Mouse (Mus musculus) heart, embryonic 13.5 days (tissue): ENCODE results near the gene Bmper. TPM values are rescaled to one million over a fixed set of nuclear protein-coding genes. Genes with fewer than 3 reads are reported as not detected.
A peak's percentile ranks its signal among the peaks of the same experiment; 100 is the strongest.

Experiments
- ATAC-seq: fragments of 200-750 bp; cut with Nextera tagmentation; 2 replicates; pipeline ENCODE4 v1.8.0; 2017; ENCODE audit warnings: moderate TSS enrichment; ENCODE audit not compliant: insufficient number of reproducible peaks, low FRiP score, low TSS enrichment; ENCODE audit errors: extremely low read depth
- H3K27ac ChIP-seq: fragments of 300-500 bp; sonication (generic); replicated peaks from 2 replicates; pipeline ENCODE4 v1.5.1; 2015; ENCODE audit warnings: moderate library complexity, mild to moderate bottlenecking, inconsistent platforms
- H3K27me3 ChIP-seq: fragments of 300-500 bp; sonication (generic); replicated peaks from 2 replicates; pipeline ENCODE4 v1.6.1; 2015; ENCODE audit warnings: mild to moderate bottlenecking, inconsistent platforms
- H3K36me3 ChIP-seq: fragments of 300-500 bp; sonication (generic); 2 replicates; pipeline ENCODE4 v1.6.1; 2015; ENCODE audit warnings: mild to moderate bottlenecking, inconsistent platforms
- H3K4me1 ChIP-seq: fragments of 300-500 bp; sonication (generic); 2 replicates; pipeline ENCODE4 v1.6.1; 2015; ENCODE audit warnings: inconsistent platforms
- H3K4me2 ChIP-seq: fragments of 300-500 bp; sonication (generic); 2 replicates; pipeline ENCODE4 v1.6.1; 2015; ENCODE audit warnings: inconsistent platforms, mild to moderate bottlenecking, moderate library complexity
- H3K4me3 ChIP-seq: fragments of 300-500 bp; sonication (generic); 2 replicates; pipeline ENCODE4 v1.5.1; 2015; ENCODE audit warnings: moderate library complexity, mild to moderate bottlenecking, inconsistent platforms
- H3K9ac ChIP-seq: fragments of 300-500 bp; sonication (generic); 2 replicates; pipeline ENCODE4 v1.6.1; 2015; ENCODE audit warnings: inconsistent platforms, mild to moderate bottlenecking, moderate library complexity
- H3K9me3 ChIP-seq: fragments of 300-500 bp; sonication (generic); 2 replicates; pipeline ENCODE4 v1.6.1; 2016; ENCODE audit warnings: inconsistent platforms
- WGBS: fragments of 180-500 bp; shearing (Covaris S2); methylation state at CpG from one replicate; pipeline ENCODE4 v1.1.7; 2015; ENCODE audit warnings: mixed read lengths; 5-methylcytosine and 5-hydroxymethylcytosine counted together
- polyA plus RNA-seq: library from polyadenylated mRNA; unstranded; fragments of >200 nt; fragmentation: Nextera tagmentation; extraction: Ambion mirVana; gene quantifications from 2 replicates; pipeline ENCODE4 v1.2.1, GENCODE M21; 2015

Bmper gene
- polyA plus RNA-seq, 1 experiment from 2014 or later = 8.4 TPM

DNA sequence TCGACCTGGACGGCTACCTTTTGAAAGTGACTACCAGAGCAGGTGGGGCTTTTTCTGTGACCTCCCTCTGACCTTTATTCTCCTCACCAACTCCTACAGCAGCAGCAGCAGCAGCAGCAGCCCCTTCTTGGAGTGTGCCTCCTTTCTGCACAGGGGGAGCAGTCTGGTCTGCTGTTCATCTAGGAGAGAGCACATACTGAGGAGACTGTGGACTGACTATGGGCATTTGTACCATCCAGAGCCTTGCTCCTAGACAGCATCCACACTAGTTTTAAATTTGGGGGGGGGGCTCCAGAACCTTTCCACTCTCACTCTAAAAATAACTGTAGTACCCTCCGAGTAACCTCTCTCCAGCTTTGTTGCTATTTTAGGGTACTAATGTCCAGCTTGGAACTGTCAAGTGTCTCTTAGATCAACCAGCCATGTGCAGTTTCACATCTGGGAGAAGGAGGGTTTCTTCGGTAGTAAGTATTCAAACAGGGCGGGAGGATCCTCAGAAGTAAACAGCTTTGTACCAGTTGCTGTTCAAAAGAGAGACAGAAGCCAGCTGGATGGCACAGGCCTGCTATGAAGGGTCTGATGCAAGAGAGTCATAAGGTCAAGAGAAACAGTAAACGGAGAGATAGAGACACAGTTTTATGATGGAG is 176.9 kb downstream of the Bmper start:
- 0 out of 2 replicates have a peak, but pooled peaks have one; percentile 19 for ATAC-seq
- H3K36me3 ChIP-seq = no peaks in the 10 kb centered on the region
- H3K27ac ChIP-seq = peak overlapping the region; percentile 89
- H3K4me3 ChIP-seq = no peak overlapping the region
- no peaks in the 10 kb centered on the region for H3K27me3 ChIP-seq
- peak overlapping the region; percentile 43 for H3K4me2 ChIP-seq
- peaks cover 47% of the 10 kb centered on the region for H3K4me1 ChIP-seq
- peak overlapping the region; percentile 59; the same call in 1 of the 2 replicates for H3K9ac ChIP-seq
- WGBS = 27% methylated on average over 6 of the region's 6 CpGs
- H3K9me3 ChIP-seq = no peaks in the 10 kb centered on the region

DNA sequence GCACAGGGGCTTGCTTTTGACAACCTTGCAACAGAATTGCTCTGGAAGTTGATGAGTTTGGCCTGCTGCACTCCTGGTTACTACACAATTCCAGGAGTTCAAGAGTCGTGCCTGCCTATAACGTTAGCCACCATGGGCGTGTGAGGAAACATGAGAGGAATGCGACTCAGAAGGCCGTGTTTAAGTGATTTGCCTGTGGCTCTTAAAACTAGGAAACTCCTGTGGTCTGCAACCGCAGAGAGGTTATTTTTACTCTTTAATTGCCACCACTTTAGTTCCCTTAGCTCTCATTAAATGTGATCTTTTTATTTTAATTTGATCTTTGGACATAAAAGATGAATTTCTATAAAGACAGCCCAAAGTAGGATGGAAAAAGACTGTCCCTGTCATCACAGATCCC is 184.5 kb downstream of the Bmper start:
- H3K36me3 ChIP-seq = no peaks in the 10 kb centered on the region
- H3K27me3 ChIP-seq = no peaks in the 10 kb centered on the region
- no peak overlapping the region for H3K4me3 ChIP-seq
- no peak overlapping the region for H3K9ac ChIP-seq
- no peaks in the 10 kb centered on the region for H3K9me3 ChIP-seq
- H3K27ac ChIP-seq = peak overlapping the region; percentile 51; the same call in 1 of the 2 replicates
- peaks cover 22% of the 10 kb centered on the region for H3K4me1 ChIP-seq
- 48% methylated on average over 6 of the region's 6 CpGs for WGBS
- ATAC-seq = no peak
- no peak overlapping the region for H3K4me2 ChIP-seq

DNA sequence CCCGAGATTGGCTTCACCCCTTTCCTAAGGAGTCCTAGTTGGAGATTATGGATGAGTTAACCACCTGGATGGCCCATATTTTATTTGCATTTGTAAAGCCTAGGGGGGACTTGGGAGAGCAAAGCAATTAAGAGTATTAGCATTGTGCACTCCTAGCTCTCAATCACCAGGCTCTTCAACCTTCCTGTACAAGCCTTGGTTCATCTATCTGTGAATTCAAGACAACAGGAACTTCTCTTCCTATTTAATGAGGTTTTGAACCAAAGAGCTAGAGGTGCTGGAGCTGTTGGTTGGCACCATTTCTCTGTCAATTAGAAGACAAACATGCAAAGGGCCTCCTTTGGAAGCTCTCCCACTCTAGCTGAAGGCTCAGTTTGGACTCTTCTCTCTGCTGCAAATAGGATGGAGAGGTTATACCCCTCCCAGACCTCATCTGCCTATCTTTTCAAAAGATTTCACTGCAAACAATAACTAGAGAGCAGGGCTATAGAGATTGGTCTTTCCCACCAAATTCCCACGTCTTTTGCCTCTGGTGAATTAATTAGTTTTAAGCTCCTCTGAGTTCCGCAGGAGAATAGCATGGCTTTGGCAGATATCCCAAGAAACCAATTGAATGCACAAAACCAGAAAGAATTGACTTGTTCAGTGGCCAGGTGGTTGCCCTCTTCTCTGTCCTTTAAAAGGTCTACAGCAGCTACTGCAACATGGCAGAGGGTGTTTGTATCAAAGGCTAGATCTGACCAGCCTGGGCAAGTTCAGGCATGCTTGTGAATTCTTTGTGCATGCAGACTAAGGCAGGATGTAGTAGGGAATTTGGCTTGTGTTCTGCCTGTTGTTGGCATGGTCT is 185.3 kb downstream of the Bmper start:
- no peaks in the 10 kb centered on the region for H3K27me3 ChIP-seq
- no peak overlapping the region for H3K4me3 ChIP-seq
- H3K36me3 ChIP-seq = no peaks in the 10 kb centered on the region
- no peak for ATAC-seq
- no peaks in the 10 kb centered on the region for H3K9me3 ChIP-seq
- no peak overlapping the region for H3K4me2 ChIP-seq
- no peak overlapping the region for H3K9ac ChIP-seq
- WGBS = 79% methylated on average over 3 of the region's 3 CpGs
- H3K4me1 ChIP-seq = peaks cover 22% of the 10 kb centered on the region
- 0 out of 2 replicates have a peak overlapping the region, but pooled peaks have one; percentile 51 for H3K27ac ChIP-seq

DNA sequence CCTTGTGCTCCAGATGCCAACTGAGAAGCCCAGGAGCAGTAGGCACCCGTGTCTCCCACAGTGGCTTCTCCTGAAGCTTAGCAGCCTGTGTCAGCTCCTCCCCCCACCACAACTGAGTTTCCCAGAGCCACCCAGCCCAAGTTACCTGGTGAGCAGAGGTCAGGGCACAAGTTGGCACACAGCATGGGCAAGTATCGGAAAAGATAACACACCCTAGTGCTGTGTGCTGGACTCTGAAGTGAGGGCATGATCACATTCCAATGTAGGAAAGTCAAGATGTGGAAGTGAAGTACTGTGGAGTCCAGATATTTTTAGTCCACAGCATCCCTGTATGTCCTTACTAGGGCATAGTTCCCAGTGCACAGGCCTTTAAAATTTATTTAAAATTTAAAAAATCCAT is 187.7 kb downstream of the Bmper start:
- peak overlapping the region; percentile 71 for H3K27ac ChIP-seq
- no peak overlapping the region for H3K4me3 ChIP-seq
- no peaks in the 10 kb centered on the region for H3K27me3 ChIP-seq
- H3K9ac ChIP-seq = peak overlapping the region; percentile 0; the same call in 1 of the 2 replicates
- 38% methylated on average over 2 of the region's 2 CpGs for WGBS
- no peak for ATAC-seq
- peaks cover 22% of the 10 kb centered on the region for H3K4me1 ChIP-seq
- no peaks in the 10 kb centered on the region for H3K36me3 ChIP-seq
- no peaks in the 10 kb centered on the region for H3K9me3 ChIP-seq
- peak overlapping the region; percentile 5; the same call in 1 of the 2 replicates for H3K4me2 ChIP-seq

DNA sequence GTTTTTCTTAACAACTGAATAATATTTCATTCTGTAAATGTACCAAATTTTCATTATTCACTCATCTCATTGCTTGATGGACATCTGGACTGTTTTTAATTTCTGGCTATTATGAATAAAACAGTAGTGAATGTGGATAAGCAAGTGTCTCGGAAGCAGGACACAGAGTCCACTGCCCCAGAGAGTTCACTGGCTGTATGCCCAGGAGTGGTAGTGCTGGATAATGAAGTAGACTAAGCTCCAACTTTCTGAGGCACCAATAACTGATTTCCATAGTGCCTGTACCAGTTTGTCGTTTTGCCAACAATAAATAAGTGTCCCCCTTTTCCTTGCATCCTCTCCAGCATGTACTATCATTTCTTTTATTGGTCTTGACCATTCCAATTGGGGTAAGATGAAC is 190.1 kb downstream of the Bmper start:
- Histone ChIP-seq H3K4me1 (peaks cover 13% of the 10 kb centered on the region), H3K27ac (no peak overlapping the region), H3K9ac (no peak overlapping the region), H3K4me3 (no peak overlapping the region), H3K36me3 (peaks cover 3% of the 10 kb centered on the region; the same call in 1 of the 2 replicates), H3K9me3 (peaks cover 11% of the 10 kb centered on the region), H3K4me2 (no peak overlapping the region), H3K27me3 (no peaks in the 10 kb centered on the region)
- 47% methylated on average over 2 of the region's 2 CpGs for WGBS
- no peak for ATAC-seq

DNA sequence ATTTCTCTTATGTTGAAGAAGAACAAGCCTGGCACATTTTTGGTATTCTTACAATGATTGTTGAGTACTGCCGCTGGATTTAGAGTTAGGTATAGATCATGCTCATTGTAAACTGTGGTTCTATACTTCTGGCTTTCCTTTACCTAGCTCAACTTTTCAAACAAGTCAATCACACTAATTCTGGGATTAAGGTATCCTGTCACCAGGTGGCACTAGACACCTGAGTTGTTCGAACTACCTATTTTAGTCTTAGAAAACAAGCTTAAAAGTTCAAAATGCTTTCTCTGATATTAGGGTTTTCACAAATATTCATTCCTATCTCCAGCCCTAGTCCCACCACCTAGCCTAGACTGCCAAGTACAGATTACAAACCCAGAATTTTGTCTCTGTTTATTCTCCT is 196.2 kb downstream of the Bmper start:
- Histone ChIP-seq H3K36me3 (peaks cover 3% of the 10 kb centered on the region; the same call in 1 of the 2 replicates), H3K4me1 (0 out of 2 replicates have a peak, but pooled peaks cover 3% of the 10 kb centered on the region), H3K9ac (no peak overlapping the region), H3K27ac (no peak overlapping the region), H3K4me2 (no peak overlapping the region), H3K4me3 (no peak overlapping the region), H3K27me3 (no peaks in the 10 kb centered on the region), H3K9me3 (peaks cover 11% of the 10 kb centered on the region)
- WGBS = 91% methylated on average over 2 of the region's 2 CpGs
- ATAC-seq = no peak

DNA sequence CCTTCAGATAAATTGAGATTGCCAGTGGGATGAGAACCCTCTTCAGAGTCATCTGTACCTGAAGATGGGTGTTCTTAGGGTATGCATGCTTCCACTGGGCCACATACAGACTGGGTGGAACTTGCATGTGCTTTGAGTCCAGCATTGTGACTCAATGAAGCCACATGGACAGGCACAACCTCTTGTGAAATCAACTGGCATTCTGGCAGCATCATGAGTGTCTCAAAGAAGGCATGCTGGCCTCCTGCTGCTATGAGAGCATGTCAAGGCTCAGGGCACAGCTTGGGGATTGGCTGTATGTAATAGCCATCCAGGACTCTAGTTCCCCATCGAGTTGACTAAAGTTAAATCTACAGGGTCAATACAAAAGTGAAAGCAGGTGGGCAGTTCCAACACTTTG is 200.9 kb downstream of the Bmper start:
- Histone ChIP-seq H3K4me3 (no peak overlapping the region), H3K36me3 (no peaks in the 10 kb centered on the region), H3K27me3 (no peaks in the 10 kb centered on the region), H3K9ac (no peak overlapping the region), H3K4me2 (no peak overlapping the region), H3K27ac (no peak overlapping the region), H3K9me3 (no peaks in the 10 kb centered on the region), H3K4me1 (0 out of 2 replicates have a peak, but pooled peaks cover 3% of the 10 kb centered on the region)
- ATAC-seq = no peak
- 81% methylated on average over 1 of the region's 1 CpGs for whole genome bisulfite sequencing

DNA sequence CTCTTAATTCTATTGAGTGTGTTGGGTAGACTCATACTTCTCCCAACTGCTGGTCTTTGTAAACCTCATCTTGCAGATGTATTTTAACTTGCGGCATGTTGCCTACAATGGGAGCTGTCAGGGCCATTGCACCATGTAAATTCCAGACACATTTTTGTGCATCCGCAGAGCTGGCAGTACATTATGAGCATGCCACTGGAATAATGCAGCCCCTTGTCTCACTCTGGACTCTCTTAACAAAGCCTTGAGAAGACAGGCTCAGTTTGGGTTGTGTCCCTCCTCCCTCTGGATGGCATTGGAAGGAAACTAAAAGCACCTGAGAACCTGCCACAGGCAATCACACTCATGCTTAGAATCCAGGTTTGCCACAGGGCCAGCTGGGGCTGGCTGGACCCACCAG is 209.8 kb downstream of the Bmper start:
- ATAC-seq = no peak
- Histone ChIP-seq H3K4me3 (no peak overlapping the region), H3K4me2 (no peak overlapping the region), H3K36me3 (no peaks in the 10 kb centered on the region), H3K9me3 (no peaks in the 10 kb centered on the region), H3K4me1 (peaks cover 16% of the 10 kb centered on the region), H3K9ac (no peak overlapping the region), H3K27me3 (no peaks in the 10 kb centered on the region), H3K27ac (no peak overlapping the region)
- WGBS = 65% methylated on average over 2 of the region's 2 CpGs

DNA sequence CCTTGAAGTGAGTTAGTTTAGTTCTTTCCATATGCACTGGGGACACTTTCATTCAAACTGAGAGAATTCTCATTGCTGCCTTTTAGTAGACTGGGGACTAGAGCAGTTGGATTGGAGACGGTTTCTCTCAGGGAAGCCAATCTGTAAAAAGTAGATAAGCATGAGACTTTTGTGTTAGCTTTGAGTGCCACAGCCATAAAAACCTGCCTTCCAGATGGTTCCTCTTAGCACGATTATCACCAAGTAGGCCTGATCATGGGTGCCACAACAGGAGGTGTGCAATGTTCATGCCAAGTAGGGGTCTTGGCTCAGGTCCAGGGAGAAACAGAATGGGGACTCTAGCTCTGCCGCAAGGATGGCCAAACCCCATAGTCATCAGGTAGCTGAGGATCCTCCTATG is 210.4 kb downstream of the Bmper start:
- ATAC-seq = no peak
- no peaks in the 10 kb centered on the region for H3K36me3 ChIP-seq
- no peak overlapping the region for H3K9ac ChIP-seq
- H3K4me3 ChIP-seq = no peak overlapping the region
- WGBS = 64% methylated on average over 3 of the region's 3 CpGs
- peaks cover 16% of the 10 kb centered on the region for H3K4me1 ChIP-seq
- no peak overlapping the region for H3K4me2 ChIP-seq
- no peaks in the 10 kb centered on the region for H3K9me3 ChIP-seq
- H3K27ac ChIP-seq = no peak overlapping the region
- no peaks in the 10 kb centered on the region for H3K27me3 ChIP-seq

DNA sequence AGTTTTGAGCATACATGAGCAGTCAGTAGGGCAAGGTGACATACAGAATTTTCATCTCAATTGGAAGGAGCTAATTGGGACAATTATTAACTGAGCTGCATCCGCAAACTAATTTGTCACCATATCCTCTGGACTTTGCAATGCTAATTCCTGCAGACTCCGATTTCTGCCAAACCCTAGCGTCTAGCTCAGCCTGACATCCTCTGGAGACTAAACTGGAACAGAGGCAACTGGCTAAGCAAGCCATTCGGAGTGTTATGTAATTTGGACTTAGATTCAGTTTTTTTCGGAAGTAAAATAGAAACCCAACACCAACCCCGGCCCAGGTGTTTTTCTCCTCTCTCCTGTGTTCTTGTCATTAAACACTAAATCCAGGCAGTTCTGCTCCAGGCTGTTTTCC is 213.9 kb downstream of the Bmper start:
- Histone ChIP-seq H3K4me3 (no peak overlapping the region), H3K4me2 (no peak overlapping the region), H3K9ac (no peak overlapping the region), H3K27me3 (no peaks in the 10 kb centered on the region), H3K9me3 (no peaks in the 10 kb centered on the region), H3K27ac (no peak overlapping the region), H3K4me1 (peaks cover 15% of the 10 kb centered on the region), H3K36me3 (no peaks in the 10 kb centered on the region)
- ATAC-seq = no peak
- WGBS = 79% methylated on average over 6 of the region's 6 CpGs

DNA sequence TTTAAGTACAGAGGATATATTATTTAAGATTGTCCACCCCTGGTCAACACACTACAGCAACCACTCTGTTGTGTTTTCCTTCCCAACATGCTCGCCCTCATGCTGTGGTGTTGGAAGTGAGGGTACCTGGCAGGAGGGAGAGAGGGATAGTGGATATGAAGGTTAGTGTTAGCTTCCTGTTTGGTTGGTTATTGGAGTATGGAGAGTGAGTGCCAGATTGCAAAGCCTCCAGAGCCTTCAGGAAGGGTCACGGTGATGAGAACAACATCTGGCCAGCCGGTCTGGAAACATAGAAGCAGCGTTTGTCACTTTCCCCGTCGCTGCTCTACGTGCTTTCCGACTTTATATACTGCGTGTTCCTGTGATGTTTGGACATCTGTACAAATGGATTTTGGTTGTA is 215.8 kb downstream of the Bmper start:
- no peak for ATAC-seq
- 81% methylated on average over 9 of the region's 9 CpGs for WGBS
- no peaks in the 10 kb centered on the region for H3K9me3 ChIP-seq
- H3K4me1 ChIP-seq = peaks cover 12% of the 10 kb centered on the region
- H3K4me3 ChIP-seq = no peak overlapping the region
- H3K36me3 ChIP-seq = no peaks in the 10 kb centered on the region
- H3K27ac ChIP-seq = no peak overlapping the region
- no peaks in the 10 kb centered on the region for H3K27me3 ChIP-seq
- H3K4me2 ChIP-seq = no peak overlapping the region
- H3K9ac ChIP-seq = no peak overlapping the region
